Mouse (Mus musculus) layer of hippocampus, adult 8-10 months (tissue): ENCODE measurements around the gene A530064D06Rik. TPM values are rescaled to one million over a fixed set of nuclear protein-coding genes. Genes with fewer than 3 reads are reported as not detected.
"Not testable (repeated sequence)": the region's sequence is repeated elsewhere in the genome, so short reads cannot be mapped to it uniquely, and the experiment has no call there.

Experiments used
- DNase-seq, 2 experiments: peaks; one replicate each; pipeline ENCODE4 v3.0.0; 2022; ENCODE audit warnings: low spot score in 2 of 2
- total RNA-seq, 4 experiments: library from RNA; stranded (reverse); gene quantifications; 2 replicates each; pipeline ENCODE4 v1.2.4; 2022

The A530064D06Rik gene
- total RNA-seq, result under 1 TPM in 1 of 4 experiments, not detected in 3; 0.58 TPM

DNA sequence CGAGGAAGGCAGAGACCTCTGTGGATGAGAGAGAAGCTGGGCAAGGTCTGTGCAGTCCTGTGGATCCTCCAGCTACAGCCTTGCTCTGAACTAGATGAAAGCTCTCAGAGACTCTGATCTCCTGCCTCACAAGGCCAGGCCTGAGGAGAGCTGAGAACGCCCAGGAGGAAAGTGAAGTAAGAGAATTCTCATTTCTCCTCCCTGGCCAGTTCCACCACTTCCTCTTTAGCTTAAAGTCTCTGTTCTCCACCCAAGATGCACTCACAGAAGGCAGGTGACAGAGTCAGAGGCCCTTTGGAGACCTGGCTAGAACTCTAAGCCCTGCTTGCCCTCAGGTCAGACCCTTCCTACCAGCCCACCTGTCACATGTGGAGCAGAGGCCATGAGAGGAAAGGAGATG is at the start of gene A530064D06Rik:
TSS of gene A530064D06Rik (minus strand) at position 173 of the 400 bp plus-strand sequence.
- DNase-seq, result not testable (repeated sequence)

DNA sequence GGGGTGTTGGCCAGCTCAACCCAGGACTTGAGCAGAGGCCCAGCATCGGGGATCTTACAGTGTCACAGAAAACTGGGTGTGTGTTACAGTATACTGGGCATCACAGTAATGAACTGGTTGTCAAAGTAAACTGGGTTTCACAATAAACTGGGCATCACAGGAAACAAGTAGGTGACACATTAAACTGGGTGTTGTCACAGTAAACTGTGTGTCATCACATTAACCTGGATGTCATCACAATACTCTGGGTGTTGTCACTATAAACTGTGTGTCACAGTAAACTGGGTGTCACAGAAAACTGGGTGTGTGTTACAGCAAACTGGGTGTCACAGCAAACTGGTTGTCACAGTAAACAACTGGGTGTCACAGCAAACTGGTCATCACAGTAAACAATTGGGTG is 48.4 kb upstream of the A530064D06Rik start:
- DNase-seq, result no peak

DNA sequence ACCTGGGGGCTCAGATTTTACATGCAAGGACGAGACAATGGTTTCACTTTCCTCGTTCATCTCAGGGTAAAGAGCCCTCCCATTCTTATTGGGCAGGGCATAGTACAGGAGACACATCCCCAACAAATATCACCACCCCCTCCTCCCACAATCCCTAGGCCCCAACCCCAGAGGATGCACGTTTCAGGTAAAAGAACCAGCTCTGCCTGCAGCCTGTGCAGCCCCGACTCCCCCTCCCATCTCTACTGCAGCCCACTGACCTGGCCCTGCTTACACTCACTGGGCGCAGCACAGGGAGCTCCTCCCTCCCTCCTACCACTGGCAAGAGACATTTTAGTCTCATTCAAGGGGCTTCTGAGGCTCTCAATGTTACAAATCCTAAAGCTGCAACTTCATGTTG is 46.4 kb upstream of the A530064D06Rik start:
- no peak for DNase-seq

DNA sequence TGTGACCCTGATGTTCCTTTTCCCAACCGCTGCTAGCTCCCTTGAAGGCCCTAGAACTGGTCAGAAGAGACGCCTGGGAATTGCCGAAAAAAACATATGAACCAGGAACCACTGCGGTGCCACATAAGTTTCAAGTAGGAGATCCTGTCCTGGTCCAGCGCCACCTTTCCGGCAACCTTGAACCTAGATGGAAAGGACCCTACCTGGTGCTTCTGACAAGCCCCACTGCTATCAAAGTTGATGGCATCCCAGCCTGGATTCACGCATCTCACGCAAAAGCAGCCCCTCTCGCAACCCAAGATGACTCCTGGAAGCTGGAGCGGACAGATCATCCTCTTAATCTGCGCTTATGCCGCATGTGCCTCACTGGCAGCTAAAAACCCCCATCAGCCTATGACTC is 45.5 kb upstream of the A530064D06Rik start:
- no peak for DNase-seq

DNA sequence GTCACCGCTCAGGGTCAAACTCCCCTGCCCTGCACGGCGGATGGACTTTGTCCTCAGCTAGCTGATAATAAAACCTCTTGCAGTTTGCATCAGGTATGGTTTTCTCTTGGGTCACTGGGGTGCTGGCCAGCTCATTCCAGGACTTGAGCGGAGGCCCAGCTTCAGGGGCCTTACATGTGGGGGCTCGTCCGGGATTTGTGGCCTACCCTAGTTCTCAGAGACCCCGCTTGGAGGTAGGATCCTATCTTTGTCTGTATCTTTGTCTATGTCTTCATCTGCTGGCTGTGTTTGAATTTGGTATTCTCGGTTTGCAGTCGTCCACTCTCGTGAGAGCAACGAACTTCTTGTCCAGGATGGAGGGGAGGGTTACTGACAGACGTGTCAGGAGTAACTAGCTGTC is 36.0 kb upstream of the A530064D06Rik start:
- no peak for DNase-seq

DNA sequence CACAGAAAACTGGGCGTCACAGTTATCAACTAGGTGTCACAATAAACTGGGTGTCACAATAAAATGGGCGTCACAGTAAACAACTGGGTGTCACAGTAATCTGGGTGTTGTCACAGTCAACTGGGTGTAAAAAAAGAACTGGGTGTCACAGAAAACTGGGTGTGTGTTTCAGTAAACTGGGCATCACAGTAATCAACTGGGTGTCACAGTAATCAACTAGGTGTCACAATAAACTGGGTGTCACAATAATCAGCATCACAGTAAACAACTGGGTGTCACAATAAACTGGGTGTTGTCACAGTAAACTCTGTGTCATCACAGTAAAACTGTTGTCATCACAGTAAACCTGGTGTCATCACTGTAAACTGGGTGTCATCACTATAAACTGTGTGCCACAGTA is 25.3 kb upstream of the A530064D06Rik start:
- DNase-seq, result no peak

DNA sequence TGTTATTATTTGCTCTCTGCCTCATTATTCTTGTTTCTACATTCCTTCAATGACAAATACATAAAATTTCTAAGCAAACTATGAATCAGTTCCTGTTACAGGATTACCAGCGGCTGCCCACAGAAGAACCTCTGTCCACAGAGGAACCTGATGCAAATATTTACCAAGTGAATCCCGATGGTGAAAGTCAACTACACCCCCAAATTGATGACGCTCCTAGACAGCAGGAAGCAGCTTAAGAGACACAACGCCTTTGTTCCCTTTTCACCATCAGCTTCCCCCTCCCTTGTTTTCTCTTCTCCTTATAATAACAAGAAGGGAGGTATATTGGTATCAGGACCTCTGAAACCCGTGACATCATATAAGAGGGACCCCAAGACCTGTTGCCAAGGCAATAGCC is 18.2 kb upstream of the A530064D06Rik start:
- no peak for DNase-seq

DNA sequence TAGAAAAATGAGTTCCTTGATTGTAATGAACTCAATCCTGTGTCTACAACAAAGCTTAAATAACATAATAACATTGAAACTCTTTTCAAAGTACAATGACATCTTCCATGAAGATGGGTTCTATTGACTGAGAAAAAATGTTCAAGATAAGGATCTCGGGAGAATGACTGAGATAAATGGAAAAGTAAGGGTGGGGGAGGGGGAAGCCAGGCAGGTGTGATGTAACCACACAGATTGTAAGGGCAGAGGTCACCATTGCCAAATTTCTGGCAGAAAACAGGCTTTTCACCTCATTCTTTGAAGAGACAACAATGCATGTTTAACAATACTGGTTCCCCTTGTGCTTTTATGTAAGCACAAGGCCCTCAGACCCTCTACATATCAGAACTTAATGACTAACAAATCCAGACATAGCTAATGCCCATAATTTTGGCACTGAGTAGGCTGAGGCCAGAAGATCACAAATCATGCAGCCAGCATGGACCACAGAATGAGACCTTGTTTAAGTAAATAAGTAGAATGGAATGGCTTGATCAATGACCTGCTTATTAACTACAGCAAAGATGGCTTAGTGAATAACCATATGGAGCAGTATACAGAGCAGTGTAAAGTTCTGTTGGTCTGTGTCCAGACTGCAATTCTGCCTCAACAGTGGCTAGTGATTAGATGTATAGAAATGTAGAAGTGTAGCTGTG is 9.5 kb downstream of the A530064D06Rik start:
- no peak for DNase-seq

DNA sequence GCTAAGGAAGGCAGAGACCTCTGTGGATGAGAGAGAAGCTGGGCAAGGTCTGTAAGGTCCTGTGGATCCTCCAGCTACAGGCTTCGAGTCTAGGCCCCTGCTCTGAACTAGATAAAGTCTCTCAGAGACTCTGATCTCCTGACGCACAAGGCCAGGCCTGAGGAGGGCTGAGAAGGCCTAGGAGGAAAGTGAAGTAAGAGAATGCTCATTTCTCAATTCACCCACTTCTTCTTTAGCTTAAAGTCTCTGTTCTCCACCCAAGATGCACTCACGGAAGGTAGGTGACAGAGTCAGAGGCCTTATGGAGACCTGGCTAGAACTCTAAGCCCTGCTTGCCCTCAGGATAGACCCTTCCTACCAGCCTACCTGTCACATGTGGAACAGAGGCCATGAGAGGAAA is 21.0 kb downstream of the A530064D06Rik start, which contains the start of gene 9830107B12Rik:
TSS of gene 9830107B12Rik (minus strand) at position 149 of the 400 bp plus-strand sequence.
- no peak for DNase-seq

DNA sequence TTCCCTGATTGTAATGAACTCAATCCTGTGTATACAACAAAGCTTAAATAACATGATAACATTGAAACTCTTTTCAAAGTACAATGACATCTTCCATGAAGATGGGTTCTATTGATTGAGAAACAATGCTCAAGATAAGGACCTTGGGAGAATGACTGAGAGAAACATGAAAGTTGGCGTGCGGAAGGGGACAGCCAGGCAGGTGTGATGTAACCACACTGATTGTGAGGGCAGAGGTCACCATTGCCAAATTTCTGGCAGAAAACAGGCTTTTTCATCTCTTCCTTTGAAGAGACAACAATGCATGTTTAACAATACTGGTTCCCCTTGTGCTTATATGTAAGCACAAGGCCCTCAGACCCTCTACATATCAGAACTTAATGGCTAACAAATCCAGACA is 34.3 kb downstream of the A530064D06Rik start:
- no peak for DNase-seq

DNA sequence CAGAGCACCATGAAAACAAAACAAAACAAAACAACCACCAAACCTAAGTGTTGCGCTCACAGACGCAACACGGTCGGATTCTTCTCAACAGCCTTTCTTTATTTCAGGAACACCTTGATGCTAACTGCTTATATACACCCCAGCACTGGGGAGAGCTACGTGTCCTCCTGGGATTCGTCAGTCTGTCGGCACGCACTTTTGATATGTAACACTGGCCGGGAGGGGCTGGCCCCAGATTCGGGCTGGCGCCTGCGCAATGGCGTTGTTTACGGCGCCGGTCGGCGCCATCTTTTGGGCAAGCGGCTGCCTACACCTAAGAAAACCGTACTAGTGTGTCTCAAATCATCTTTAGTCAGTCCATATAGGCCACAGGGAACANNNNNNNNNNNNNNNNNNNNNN is 46.6 kb downstream of the A530064D06Rik start:
- no peak for DNase-seq

DNA sequence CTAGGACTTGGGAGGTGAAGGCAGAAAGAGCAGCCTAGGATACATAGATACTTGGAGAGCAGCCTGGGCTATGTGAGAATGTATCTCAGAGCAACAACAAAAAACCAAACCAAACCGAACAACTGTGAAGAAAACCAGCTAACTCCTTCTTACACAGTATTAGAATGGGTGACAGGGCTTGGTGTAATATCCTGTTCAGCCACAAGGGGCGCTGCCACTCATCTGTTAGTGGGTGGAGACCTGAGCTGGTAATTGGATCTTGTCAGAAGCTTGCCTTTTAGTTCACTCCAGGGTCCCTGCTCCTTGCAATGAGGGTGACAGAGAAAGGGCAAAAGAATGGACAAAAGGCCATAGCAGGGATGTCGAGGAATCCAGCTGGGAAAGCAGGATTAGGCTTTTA is 47.4 kb downstream of the A530064D06Rik start:
- DNase-seq, result peak in 1 of 2 experiments; percentile 77

DNA sequence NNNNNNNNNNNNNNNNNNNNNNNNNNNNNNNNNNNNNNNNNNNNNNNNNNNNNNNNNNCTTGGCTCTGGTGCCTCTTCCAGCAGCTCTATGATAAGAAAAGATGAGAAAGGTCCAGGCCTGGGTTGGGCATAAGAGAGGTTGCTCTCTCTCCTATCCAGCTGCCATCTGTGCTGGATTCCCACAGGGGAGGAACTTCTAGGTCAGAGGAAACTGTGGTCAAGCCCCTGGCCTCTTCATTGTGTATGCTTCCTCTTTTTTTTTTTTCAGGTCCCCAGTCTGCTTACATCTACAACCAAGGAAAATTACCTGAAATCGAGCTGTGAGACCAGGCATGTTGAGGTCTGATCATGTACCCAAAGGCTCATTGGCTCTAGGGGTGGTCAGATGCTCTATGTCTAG is 48.5 kb downstream of the A530064D06Rik start:
- DNase-seq, result no peak

DNA sequence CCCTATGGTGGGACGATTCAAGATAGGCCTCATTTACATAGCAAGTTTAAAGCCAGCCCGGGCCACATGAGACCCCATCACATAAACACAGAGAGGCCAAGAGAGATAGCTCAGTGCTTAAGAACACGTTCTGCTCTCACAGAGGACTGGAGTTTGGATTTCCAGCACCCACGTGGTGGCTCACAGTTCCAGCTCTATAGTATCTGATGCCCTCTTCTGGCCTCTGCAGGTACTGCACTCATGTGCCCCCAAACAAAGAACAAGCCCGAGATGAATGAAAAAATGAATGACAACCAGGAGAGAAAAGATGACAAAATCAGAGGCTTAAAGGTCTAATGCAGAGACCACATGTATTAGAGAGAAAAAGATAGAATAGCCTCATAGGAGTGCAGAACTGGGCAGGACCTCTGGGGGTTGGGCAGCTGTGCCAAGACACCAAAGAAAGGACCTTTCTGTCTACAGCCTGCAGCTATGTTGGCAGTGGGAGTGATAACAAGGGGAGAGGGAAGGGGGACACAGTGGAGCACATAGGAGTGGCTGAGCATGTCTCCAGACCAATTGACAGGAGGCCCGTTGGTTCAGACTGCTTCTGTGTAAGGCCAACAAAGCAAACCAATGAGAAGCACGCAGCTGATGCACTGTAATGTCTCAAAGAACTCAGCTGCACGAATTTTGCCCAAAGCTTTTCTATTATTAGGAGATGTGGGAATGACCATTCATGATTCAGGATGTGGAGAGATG is 56.4 kb downstream of the A530064D06Rik start:
- no peak for DNase-seq

DNA sequence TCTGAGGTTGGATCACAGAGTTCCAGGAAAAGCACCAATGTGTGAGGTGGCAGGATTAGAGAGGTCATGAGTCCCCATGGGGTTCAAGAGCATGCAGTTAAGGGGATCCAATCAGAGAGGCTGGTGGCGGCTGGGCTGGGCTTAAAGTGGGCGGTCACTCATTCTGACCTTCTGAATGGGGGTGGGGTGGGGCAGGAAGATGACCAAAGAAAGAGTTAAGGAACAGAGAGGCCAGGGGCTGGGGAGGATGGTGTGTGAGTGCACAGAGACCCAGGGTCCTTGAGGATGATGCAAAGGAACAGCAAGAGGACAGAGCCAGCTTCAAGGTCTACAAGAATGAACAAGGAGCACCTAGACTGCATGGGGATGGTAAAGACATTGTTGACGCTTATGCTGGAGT is 58.6 kb downstream of the A530064D06Rik start:
- no peak for DNase-seq

DNA sequence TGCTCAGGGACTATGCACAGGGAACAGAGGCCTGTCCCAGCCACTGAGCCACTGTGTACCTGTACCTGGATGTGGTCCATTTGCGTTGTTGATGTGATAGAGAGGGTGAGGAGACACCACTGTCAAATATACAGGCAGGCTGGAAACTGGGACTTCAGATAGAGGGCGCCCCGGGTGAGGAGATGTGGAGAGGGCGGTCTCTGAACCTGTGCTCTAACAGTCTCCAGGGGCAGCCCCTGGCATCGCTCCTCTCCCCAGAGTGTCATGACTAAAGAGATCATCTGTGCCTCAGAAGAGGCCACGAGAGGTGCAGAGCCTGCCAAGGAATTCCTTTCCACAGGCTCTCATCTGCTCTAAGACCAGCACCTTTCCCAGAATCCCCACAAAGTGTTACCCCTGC is 59.2 kb downstream of the A530064D06Rik start:
- no peak for DNase-seq

DNA sequence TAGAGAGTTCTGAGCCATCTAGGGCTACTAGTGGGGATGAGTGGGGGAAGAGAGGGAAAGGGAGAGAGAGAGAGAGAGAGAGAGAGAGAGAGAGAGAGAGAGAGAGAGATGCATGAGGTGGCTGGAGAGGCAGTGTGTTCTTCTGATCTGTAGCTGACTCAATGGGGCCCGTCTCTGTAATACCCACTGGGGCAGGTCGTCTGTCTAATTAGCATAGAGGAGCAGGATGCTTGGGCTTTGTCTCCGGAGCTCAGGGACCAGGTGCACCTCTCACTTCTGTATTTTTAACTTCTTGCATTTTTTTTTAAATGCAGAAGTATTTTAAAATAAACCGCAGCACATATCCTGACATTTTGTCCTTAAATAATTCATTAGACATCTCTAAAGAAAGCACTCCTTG is 59.7 kb downstream of the A530064D06Rik start:
- no peak for DNase-seq

DNA sequence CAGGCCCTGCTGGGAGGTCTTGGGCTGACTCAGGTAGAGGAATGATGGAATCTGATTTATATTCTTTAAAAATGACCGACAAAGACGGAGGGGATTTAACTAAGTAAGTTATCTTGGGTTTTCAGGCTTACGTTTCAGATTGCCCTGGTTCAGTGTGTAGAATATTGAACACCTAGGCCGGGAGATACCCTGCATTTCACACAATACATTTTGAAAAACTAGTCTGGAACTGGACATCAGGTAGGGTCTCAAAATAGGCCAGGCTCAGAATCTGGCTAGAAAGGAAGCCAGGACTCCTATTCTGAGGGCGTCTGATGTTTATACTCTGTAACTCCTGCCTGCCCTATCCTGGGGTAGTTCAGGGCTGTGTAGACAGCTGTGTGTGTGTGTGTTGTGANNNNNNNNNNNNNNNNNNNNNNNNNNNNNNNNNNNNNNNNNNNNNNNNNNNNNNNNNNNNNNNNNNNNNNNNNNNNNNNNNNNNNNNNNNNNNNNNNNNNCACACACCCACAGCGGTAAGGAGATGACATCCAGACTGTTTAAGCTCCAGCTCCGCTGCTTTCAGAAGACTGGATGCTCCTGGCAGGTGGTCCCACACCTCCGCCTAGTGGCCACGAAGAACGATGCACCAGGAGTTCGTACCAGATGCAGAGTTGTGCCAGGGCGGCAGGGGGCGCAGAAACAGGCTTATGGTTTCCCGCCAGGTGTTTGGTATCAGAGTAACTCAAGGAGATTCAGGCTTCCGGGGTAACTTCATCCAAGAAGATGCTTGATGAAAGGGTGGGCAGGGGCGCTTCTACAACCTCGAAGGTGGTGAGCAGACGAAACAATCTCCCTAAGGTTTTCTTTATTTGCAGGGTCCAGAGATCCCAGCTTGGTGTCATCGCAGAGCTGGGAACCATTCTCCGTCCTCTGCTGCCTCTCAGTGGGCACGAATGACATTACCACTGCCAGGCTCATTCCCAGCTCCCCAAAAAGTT is 66.3 kb downstream of the A530064D06Rik start:
- peak; percentile 81 to 88 for DNase-seq

DNA sequence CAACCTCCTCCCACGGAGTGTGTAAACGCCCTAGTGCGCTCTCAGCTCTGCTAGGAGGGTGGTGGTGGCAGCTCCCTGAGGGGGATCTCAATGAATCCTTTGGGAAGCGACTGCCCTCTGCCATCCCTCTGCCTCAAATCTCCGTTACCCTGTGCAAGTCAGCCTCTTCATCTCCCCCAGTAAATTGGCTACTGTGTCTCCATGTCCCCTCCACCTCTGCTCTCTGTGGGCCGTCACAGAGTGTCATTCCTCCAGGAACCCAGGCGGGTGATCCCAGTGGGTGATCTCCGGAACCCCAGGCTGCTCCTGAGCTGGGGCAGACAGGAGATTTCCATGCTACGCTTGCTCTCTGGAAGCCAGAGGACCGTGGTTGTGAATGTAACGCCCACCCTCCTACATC is 67.8 kb downstream of the A530064D06Rik start:
- no peak for DNase-seq
